Mouse (Mus musculus) heart, adult 18-20 months (tissue): ENCODE data around the gene Cebpz. TPM values are rescaled to one million over a fixed set of nuclear protein-coding genes. Genes with fewer than 3 reads are reported as not detected.

Source experiments
- DNase-seq, 2 experiments: peaks; one replicate each; pipeline ENCODE4 v3.0.0; 2021 to 2022; ENCODE audit warnings: mixed read lengths in 1 of 2
- total RNA-seq, 2 experiments: library from RNA; stranded (reverse); gene quantifications; 2 replicates each; pipeline ENCODE4 v1.2.3; 2021

Cebpz gene
- total RNA-seq, 2 experiments from 2014 or later: 22.1 to 24.4 TPM

DNA sequence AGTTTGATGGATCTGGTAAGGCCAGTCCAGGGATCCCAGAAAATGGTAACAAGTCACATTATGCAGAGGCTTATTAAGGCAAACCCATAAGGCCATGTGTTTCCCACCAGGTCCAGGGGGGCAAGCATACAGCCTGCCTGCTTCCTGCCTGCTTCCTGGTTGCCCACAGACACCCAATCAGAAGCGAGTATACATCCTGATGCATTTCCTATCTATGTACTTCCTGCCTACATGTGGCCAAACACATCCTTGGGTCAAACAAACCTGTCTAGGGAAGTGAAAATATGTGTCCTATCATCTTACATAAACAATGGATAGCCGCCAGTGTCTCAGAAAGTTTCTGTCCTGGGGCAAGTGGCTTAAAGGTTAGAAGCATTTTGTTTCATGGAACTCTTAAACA is 33.7 kb downstream of the Cebpz start:
- no peak for DNase-seq

DNA sequence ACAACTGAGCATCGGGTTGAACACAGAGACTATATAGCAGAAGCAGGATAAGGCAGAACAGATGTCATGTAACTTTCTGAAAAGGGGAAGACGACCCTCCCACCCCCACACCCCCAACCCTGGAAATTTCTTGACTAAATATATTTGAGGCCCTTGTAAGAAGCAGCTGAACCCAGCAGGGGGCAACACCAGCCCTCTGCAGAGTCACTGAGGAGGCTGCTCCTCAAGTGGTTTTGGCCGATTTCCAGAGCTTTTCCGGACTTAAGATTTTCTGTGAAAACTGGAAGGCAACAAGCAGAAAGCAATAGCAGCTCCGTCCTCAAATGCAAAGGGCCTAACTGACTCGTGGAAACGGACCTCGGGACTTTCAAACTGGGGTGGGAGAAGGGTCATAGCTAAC is 41.5 kb downstream of the Cebpz start:
- DNase-seq: peak; percentile 50 to 54

DNA sequence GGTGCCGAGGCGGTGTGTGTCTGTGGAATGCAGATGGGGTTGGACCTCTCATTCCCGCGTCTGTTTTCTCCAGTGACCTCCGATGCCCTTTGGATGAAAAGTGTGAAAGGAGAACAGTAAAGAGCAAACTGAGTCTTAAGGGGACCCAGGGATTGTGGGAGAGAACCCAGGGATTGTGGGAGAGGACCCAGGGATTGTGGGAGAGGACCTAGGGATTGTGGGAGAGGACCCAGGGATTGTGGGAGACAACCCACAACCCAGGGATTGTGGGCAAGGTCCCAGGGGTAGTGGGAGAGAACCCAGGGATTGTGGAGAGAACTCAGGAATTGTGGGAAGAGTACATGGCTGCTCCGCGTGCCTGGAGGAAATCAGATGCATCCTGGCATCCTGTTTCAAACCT is 41.9 kb downstream of the Cebpz start:
- no peak for DNase-seq

DNA sequence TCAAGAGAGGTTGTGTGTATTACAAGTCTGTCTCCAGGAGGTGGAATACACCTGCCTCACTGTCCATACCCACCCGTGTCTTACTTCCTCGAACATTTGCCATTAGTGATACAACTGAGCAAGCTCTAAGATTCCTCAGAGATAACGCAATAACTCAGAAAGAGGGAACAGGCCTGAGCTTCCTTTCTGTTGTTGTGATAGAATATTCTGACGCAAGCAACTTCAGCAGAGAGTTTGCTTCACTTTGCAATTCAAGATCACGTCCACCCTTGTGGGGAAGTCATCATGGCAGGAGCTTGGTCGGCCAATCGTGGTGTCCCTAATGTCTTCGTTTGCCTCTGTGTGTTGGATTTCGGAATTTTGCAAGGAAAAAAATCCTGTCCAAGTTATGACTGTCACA is 45.8 kb downstream of the Cebpz start:
- DNase-seq: peak in 1 of 2 experiments; percentile 16

DNA sequence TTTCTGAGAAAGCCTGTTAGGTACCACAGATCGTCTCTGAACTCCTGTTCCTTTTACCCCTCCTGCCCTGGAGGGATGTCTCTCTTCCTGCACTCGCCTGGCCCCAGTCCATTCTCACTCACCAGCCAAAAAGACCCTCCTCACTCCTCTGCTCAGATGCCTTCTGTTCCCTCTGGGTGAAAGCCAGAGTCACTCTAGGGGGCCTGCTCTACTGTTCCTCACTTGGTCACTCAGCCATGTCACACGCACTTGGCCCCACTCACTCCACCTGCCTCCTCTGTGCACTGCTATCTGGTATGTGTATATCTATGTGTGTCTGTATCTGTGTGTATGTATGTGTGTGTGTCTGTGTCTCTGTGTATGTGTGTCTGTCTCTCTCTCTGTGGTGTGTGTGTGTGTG is 47.7 kb downstream of the Cebpz start:
- DNase-seq: no peak

DNA sequence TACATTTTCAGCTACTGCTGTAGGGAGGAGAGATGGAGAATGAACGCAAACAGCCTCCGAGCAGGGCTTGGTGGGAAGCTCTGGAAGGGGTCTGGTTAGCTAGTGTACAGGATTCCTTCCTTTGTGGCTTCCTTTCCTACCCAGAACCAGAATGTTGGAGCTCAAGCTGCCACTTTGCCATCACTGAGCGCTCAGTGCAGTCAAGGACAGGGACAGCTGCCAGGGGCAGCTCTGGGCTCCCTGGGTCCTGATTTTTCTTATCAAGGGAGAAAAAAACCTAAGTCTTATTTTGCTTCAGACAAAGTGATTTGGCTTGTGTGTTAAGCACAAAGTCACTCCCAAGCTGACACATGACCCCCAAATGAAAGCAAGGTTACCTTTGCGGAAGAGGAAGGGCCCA is 48.3 kb downstream of the Cebpz start:
- no peak for DNase-seq

DNA sequence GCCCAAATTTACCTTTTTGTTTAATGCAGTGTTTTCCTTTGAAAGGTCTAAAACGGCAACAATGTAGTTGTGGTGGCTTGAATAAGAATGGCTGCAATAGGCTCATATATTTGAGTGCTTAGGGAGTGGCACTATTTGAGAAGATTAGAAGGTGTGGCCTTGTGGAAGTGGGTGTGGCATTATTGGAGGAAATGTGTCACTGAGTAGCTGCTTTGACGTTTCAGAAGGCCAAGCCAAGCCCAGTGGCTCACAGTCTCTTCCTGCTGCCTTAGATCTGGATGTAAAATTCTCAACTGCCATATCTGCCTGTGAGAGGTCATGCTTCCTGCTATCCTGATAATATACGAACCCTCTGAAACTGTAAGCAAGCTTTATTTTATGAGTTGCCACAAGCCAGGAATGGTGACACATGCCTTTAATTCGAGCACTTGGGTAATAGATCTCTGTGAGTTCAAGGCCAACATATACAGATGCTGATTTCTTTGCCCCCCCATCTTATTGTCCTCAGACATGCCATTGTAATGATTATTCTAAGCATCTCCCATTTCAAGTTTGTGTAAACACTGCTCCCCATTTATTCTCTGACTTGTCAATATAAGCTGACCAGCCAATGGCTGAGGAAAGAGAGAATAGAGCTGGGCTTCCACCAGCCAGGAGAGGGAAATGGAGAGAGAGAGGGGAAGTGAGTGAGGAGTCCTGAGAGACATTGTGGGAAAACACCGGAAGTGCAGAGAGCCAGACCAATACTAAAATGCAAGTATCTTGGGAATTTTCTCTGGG is 51.4 kb downstream of the Cebpz start:
- no peak for DNase-seq

DNA sequence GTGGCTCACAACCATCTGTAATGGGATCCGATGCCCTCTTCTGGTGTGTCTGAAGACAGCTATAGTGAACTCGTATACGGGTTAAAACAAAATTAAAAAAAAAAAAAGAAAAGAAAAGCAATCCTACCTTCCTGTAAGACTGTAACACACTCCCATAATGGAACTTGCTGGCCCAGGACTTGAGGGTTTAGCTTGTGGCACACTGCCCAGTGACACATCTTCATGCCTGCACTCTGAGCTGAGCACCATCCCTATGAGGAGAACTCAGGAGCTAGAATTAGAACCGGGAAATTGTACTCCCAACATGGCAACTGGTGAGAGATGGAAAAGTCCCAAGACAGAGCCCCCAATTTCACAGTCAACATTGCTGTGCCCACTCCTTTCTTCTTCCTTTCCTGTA is 53.6 kb downstream of the Cebpz start:
- no peak for DNase-seq

DNA sequence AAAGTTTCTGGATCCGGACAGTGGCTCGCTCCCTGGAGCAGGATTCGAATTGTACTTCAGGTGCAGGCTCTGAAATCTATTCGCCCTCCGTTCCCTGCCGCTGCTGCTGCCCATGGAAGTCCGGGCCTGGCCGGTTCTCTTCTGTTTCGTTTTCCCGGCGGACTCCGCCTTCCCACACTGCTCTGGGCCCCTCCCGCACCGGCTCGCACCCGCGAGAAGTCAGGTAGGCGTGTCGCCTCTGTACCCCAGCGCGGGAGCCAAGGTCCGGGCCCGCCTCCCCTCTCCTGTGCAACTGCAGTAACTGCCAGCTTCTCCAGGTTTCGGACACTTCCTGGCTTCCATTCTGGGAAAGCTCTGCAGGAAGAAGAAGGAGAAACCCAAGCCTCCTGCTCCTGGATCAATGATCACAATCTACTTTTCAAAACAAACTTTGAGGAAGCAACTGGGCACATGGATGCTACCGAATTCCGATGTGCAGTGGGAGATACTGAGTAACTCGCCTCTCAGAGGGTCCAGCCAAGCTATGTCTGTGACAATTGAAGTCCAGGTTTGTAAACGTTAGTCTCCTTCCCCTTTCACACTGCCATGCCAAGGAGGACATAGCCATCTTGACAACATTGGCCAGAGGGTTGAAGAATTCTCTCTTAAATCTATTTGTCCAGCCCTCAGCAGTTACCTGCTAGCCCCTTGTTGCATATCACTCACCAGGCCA is 54.3 kb downstream of the Cebpz start, which contains the start of gene Eif2ak2:
TSS of gene Eif2ak2 (minus strand) at position 173 of the 712 bp plus-strand sequence.
- peak; percentile 86 to 91 for DNase-seq

DNA sequence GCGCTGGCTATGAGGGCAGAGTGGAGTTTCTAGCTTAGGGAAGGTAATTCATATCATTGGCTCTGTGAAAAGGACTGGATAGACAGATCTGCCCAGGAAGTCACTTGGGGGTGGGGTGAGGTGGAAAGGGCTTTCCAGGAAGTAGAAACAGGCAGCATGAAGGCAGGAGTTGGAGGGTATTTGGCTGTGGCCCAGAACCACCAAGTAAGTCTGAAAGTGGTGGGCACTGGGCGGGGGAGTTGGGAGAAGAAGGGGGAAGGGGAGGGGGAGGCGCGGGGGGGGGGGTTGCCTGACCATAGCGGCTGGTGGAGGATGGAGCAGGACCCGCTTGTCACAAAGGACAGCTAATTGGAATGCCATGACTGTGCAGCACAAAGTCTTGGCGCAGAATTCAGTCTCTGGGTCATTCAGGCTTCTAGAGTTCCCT is 55.0 kb downstream of the Cebpz start:
- peak; percentile 4 to 36 for DNase-seq

DNA sequence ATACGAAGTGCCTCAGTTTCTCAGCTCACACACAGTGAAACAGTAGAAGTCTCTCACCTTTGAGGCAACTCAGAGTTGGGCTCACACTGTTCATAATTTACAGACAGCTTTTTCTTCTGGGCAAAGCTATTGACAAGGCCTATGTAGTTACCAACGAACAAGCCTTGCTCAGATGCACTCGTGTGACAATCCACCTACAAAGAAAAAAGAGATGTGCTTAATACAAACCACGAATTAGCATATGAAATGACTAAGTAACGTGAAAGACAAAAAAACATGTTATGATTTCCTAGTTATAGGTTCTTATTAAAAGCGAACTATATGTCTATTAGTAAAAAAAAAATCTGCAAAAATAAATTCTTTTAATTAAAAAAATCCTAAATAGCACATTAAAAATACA is 63.0 kb downstream of the Cebpz start:
- DNase-seq: no peak

Other genes with a start within 250 kb of the Cebpz start
- gene Strn, start 199.9 kb downstream of the Cebpz start, total RNA-seq: 10 to 100 TPM; 22.5 to 23.0 TPM
- gene Heatr5b, start 101.7 kb downstream of the Cebpz start, total RNA-seq: 10 to 100 TPM; 39.5 to 46.3 TPM
- 10 to 100 TPM; 25.0 to 30.6 TPM for gene Gpatch11, start 101.5 kb downstream of the Cebpz start, total RNA-seq
- 1 to 10 TPM; 9.3 to 9.6 TPM for gene Eif2ak2, start 54.5 kb downstream of the Cebpz start, total RNA-seq
- not detected for gene Sult6b1, start 30.1 kb downstream of the Cebpz start, total RNA-seq
- gene Cebpzos, start 20.6 kb downstream of the Cebpz start, total RNA-seq: 10 to 100 TPM; 69.4 to 71.8 TPM
- gene Ndufaf7, start 70 bp upstream of the Cebpz start, total RNA-seq: 10 to 100 TPM; 41.2 to 51.6 TPM
- 10 to 100 TPM; 15.9 to 16.0 TPM for gene Prkd3, start 83.8 kb upstream of the Cebpz start, total RNA-seq
- gene Qpct, start 114.8 kb upstream of the Cebpz start, total RNA-seq: 1 to 10 TPM; 3.9 to 5.3 TPM